Mouse (Mus musculus) stomach, embryonic 14.5 days (tissue): ENCODE results near the gene Syde1. TPM values are rescaled to one million over a fixed set of nuclear protein-coding genes. Genes with fewer than 3 reads are reported as not detected.

Source experiments
- ATAC-seq: fragments of 200-750 bp; cut with Nextera tagmentation; 2 replicates; pipeline ENCODE4 v1.8.0; 2017; ENCODE audit warnings: low read depth, moderate TSS enrichment; ENCODE audit not compliant: insufficient number of reproducible peaks, insufficient read depth, low FRiP score
- H3K27ac ChIP-seq: fragments of 300-500 bp; sonication (generic); 2 replicates; pipeline ENCODE4 v1.5.1; 2014; ENCODE audit warnings: mild to moderate bottlenecking, low read length, moderate library complexity, mixed read lengths
- H3K27me3 ChIP-seq: fragments of 300-500 bp; sonication (generic); 2 replicates; pipeline ENCODE4 v1.6.1; 2014; ENCODE audit warnings: low read length, control low read depth, mixed read lengths; ENCODE audit not compliant: control insufficient read depth, insufficient read depth
- H3K36me3 ChIP-seq: fragments of 300-500 bp; sonication (generic); 2 replicates; pipeline ENCODE4 v1.6.1; 2014; ENCODE audit warnings: mild to moderate bottlenecking, control low read depth, low read length, moderate library complexity, mixed read lengths; ENCODE audit not compliant: control insufficient read depth, insufficient read depth
- H3K4me1 ChIP-seq: fragments of 300-500 bp; sonication (generic); 2 replicates; pipeline ENCODE4 v1.6.1; 2014; ENCODE audit warnings: low read length, control low read depth, mixed read lengths; ENCODE audit not compliant: control insufficient read depth, insufficient read depth
- H3K4me2 ChIP-seq: fragments of 300-500 bp; sonication (generic); replicated peaks from 2 replicates; pipeline ENCODE4 v1.6.1; 2014; ENCODE audit warnings: low read depth, low read length, control low read depth
- H3K4me3 ChIP-seq: fragments of 300-500 bp; sonication (generic); 2 replicates; pipeline ENCODE4 v1.5.1; 2014; ENCODE audit warnings: low read depth, low read length, control low read depth
- H3K9ac ChIP-seq: fragments of 300-500 bp; sonication (generic); replicated peaks from 2 replicates; pipeline ENCODE4 v1.6.1; 2014; ENCODE audit warnings: low read depth, mild to moderate bottlenecking, control low read depth, low read length, moderate library complexity, mixed read lengths
- H3K9me3 ChIP-seq: fragments of 300-500 bp; sonication (generic); 2 replicates; pipeline ENCODE4 v1.6.1; 2016; ENCODE audit warnings: low read depth, low read length, control low read depth; ENCODE audit not compliant: control insufficient read depth
- WGBS: fragments of 180-500 bp; shearing (Covaris S2); extraction: QIAGEN DNeasy Blood & Tissue Kit; methylation state at CpG from one replicate; pipeline ENCODE4 v1.1.7; 2014; 5-methylcytosine and 5-hydroxymethylcytosine counted together
- polyA plus RNA-seq: library from polyadenylated mRNA; unstranded; fragments of >200 nt; fragmentation: Nextera tagmentation; extraction: Ambion mirVana; gene quantifications from 2 replicates; pipeline ENCODE4 v1.2.1, GENCODE M21; 2014

The Syde1 gene
- polyA plus RNA-seq, 1 experiment from 2014 or later = 19.1 TPM

- Histone ChIP-seq H3K4me1 (peaks cover 3% of the 10 kb centered on the region; the same call in 1 of the 2 replicates), H3K27me3 (no peaks in the 10 kb centered on the region), H3K36me3 (peaks cover 4% of the 10 kb centered on the region; the same call in 1 of the 2 replicates), H3K9me3 (no peaks in the 10 kb centered on the region), H3K9ac (no peak overlapping the region), H3K27ac (no peak overlapping the region), H3K4me3 (no peak overlapping the region), H3K4me2 (no peak overlapping the region)
- no peak for ATAC-seq
Observed at GRCm38 (mm10) chr10:78594566-78594965, 2.8 kb upstream of the Syde1 start.

DNA sequence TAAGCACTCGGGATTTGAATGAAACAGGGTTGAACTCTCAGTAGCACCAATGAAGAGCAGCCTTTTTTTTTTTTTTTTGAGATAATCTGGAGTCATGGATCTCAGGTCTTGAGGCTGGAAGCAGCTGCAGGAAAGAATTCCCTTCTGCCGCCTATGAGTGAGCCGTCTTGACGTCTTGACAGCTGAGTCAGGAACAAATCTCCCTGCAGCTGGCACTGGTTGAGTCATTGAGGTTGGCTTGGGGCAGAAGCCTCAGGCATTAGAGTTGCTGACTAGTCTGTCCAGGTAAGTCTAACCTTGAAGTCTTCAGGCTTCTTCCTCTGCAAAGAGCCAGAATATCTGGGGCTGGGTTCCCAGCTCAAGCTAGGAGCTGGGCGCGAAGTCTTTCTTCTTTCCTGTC is 2.4 kb upstream of the Syde1 start:
- Histone ChIP-seq H3K9ac (no peak overlapping the region), H3K9me3 (no peaks in the 10 kb centered on the region), H3K27ac (no peak overlapping the region), H3K27me3 (no peaks in the 10 kb centered on the region), H3K4me1 (peaks cover 3% of the 10 kb centered on the region; the same call in 1 of the 2 replicates), H3K4me2 (no peak overlapping the region), H3K4me3 (no peak overlapping the region), H3K36me3 (peaks cover 8% of the 10 kb centered on the region)
- WGBS = 60% methylated on average over 6 of the region's 6 CpGs
- ATAC-seq = no peak

- H3K4me1 ChIP-seq = peaks cover 3% of the 10 kb centered on the region; the same call in 1 of the 2 replicates
- no peak overlapping the region for H3K9ac ChIP-seq
- no peak overlapping the region for H3K27ac ChIP-seq
- H3K27me3 ChIP-seq = no peaks in the 10 kb centered on the region
- H3K36me3 ChIP-seq = peaks cover 12% of the 10 kb centered on the region
- H3K4me3 ChIP-seq = no peak overlapping the region
- ATAC-seq = no peak
- WGBS = 92% methylated on average over 5 of the region's 5 CpGs
- H3K9me3 ChIP-seq = no peaks in the 10 kb centered on the region
- no peak overlapping the region for H3K4me2 ChIP-seq
Observed at GRCm38 (mm10) chr10:78593736-78594135, 2.0 kb upstream of the Syde1 start.

DNA sequence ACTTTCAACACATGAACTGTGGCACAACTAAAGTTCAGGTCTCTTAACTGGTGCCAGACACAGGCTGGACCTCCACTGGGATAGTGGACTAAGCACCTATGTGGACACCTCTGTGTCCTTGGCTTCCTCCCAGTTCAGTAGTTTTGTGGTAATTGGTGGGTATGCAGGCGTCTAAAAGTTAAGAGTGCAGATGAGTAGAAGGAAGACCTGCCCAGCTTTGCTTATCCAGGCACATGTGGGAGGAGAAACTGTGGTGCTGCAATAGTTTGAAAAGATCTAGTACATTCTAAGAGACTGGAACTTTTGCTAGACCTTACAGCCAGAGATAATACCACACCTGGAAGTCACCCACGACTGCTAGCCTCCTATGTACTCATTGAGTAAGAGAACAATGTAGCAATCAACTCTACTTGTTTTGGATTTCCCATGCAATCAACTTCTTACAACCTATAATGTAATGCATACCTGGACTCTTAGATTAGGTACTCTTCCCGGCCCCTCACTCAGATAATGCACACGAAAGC is 1.2 kb upstream of the Syde1 start:
- no peak overlapping the region for H3K27ac ChIP-seq
- 78% methylated on average over 4 of the region's 4 CpGs for WGBS
- H3K27me3 ChIP-seq = no peaks in the 10 kb centered on the region
- peaks cover 18% of the 10 kb centered on the region for H3K36me3 ChIP-seq
- no peak overlapping the region for H3K4me3 ChIP-seq
- no peak overlapping the region for H3K4me2 ChIP-seq
- ATAC-seq = no peak
- H3K9ac ChIP-seq = no peak overlapping the region
- no peaks in the 10 kb centered on the region for H3K9me3 ChIP-seq
- H3K4me1 ChIP-seq = peaks cover 3% of the 10 kb centered on the region; the same call in 1 of the 2 replicates

GRCm38 (mm10) chr10:78590744-78591143 is 1.0 kb downstream of the Syde1 start:
- 17% methylated on average over 9 of the region's 9 CpGs for WGBS

DNA sequence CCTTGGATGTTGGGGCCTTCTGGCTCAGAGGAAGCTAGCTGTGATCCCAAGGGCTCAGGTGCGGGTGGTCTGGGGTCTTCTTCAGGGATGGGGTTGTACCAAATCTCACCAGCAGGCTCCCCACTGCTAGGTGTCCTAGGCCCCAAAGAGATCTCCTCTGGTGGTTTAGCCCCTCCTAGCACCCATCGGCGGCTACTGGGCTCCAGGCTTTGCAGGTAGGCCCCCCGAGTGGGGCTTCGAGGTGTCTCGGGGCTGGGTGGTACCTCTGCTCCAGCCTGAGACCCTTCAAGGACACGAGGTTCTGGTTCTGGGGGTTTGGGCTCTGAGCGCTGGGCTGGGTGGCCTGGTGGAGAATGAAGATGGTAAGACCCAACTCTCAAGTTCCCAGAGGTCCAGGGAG is 1.9 kb downstream of the Syde1 start:
- no peaks in the 10 kb centered on the region for H3K27me3 ChIP-seq
- H3K4me2 ChIP-seq = peak overlapping the region; percentile 68
- 95% methylated on average over 8 of the region's 8 CpGs for WGBS
- H3K9ac ChIP-seq = no peak overlapping the region
- H3K4me1 ChIP-seq = peaks cover 3% of the 10 kb centered on the region; the same call in 1 of the 2 replicates
- H3K9me3 ChIP-seq = no peaks in the 10 kb centered on the region
- no peak overlapping the region for H3K27ac ChIP-seq
- H3K4me3 ChIP-seq = no peak overlapping the region
- ATAC-seq = no peak
- H3K36me3 ChIP-seq = peaks cover 44% of the 10 kb centered on the region

More at GRCm38 (mm10) chr10:78590744-78591143, 1.0 kb downstream of the Syde1 start:
- H3K36me3 ChIP-seq = peaks cover 36% of the 10 kb centered on the region
- no peaks in the 10 kb centered on the region for H3K27me3 ChIP-seq
- peak overlapping the region; percentile 88 for H3K27ac ChIP-seq
- H3K4me1 ChIP-seq = peaks cover 3% of the 10 kb centered on the region; the same call in 1 of the 2 replicates
- peak overlapping the region; percentile 72 for H3K4me3 ChIP-seq
- H3K9me3 ChIP-seq = no peaks in the 10 kb centered on the region
- ATAC-seq = no peak
- H3K4me2 ChIP-seq = peak overlapping the region; percentile 68
- peak overlapping the region; percentile 74 for H3K9ac ChIP-seq

GRCm38 (mm10) chr10:78589291-78589690 is 2.5 kb downstream of the Syde1 start:
- WGBS = 92% methylated on average over 18 of the region's 18 CpGs

GRCm38 (mm10) chr10:78586026-78586425 is 5.7 kb downstream of the Syde1 start:
- Histone ChIP-seq H3K9ac (no peak overlapping the region), H3K36me3 (peaks cover 56% of the 10 kb centered on the region)
- WGBS = 95% methylated on average over 13 of the region's 13 CpGs

More at GRCm38 (mm10) chr10:78589291-78589690, 2.5 kb downstream of the Syde1 start:
- H3K4me1 ChIP-seq = peaks cover 3% of the 10 kb centered on the region; the same call in 1 of the 2 replicates
- H3K36me3 ChIP-seq = peaks cover 48% of the 10 kb centered on the region
- H3K9ac ChIP-seq = no peak overlapping the region
- no peak for ATAC-seq
- no peak overlapping the region for H3K27ac ChIP-seq
- H3K4me3 ChIP-seq = no peak overlapping the region
- H3K27me3 ChIP-seq = no peaks in the 10 kb centered on the region
- no peaks in the 10 kb centered on the region for H3K9me3 ChIP-seq
- H3K4me2 ChIP-seq = no peak overlapping the region

GRCm38 (mm10) chr10:78585606-78586005 is 6.2 kb downstream of the Syde1 start:
- no peak overlapping the region for H3K27ac ChIP-seq
- H3K27me3 ChIP-seq = no peaks in the 10 kb centered on the region
- H3K4me3 ChIP-seq = no peak overlapping the region
- H3K36me3 ChIP-seq = peaks cover 59% of the 10 kb centered on the region
- ATAC-seq = no peak
- WGBS = 87% methylated on average over 22 of the region's 22 CpGs
- peaks cover 3% of the 10 kb centered on the region; the same call in 1 of the 2 replicates for H3K4me1 ChIP-seq
- H3K9me3 ChIP-seq = no peaks in the 10 kb centered on the region
- H3K9ac ChIP-seq = no peak overlapping the region
- no peak overlapping the region for H3K4me2 ChIP-seq

More at GRCm38 (mm10) chr10:78586026-78586425, 5.7 kb downstream of the Syde1 start:
- Histone ChIP-seq H3K27me3 (no peaks in the 10 kb centered on the region), H3K27ac (no peak overlapping the region), H3K9me3 (no peaks in the 10 kb centered on the region), H3K4me1 (peaks cover 3% of the 10 kb centered on the region; the same call in 1 of the 2 replicates), H3K4me2 (no peak overlapping the region), H3K4me3 (no peak overlapping the region)
- ATAC-seq = no peak
